Mouse (Mus musculus) liver, embryonic 11.5 days (tissue): ENCODE measurements around the gene Angptl8. TPM values are rescaled to one million over a fixed set of nuclear protein-coding genes. Genes with fewer than 3 reads are reported as not detected.
"Not testable (repeated sequence)": the region's sequence is repeated elsewhere in the genome, so short reads cannot be mapped to it uniquely, and the experiment has no call there.

Source experiments
- ATAC-seq: fragments of 200-750 bp; cut with Nextera tagmentation; replicated peaks from 2 replicates; pipeline ENCODE4 v1.8.0; 2017; ENCODE audit warnings: moderate number of reproducible peaks, mild to moderate bottlenecking, moderate TSS enrichment, moderate library complexity; ENCODE audit not compliant: low FRiP score
- DNase-seq: peaks from one replicate; pipeline ENCODE4 v3.0.0-alpha.2; 2017; ENCODE audit warnings: low spot score
- H3K27ac ChIP-seq: fragments of 300-500 bp; sonication (generic); 2 replicates; pipeline ENCODE4 v1.5.1; 2014; ENCODE audit warnings: mild to moderate bottlenecking, low read depth, low read length, control low read depth
- H3K27me3 ChIP-seq: fragments of 300-500 bp; sonication (generic); replicated peaks from 2 replicates; pipeline ENCODE4 v1.6.1; 2014; ENCODE audit warnings: low read length, mixed read lengths; ENCODE audit not compliant: control insufficient read depth, insufficient read depth
- H3K36me3 ChIP-seq: fragments of 300-500 bp; sonication (generic); 2 replicates; pipeline ENCODE4 v1.6.1; 2014; ENCODE audit warnings: mild to moderate bottlenecking, low read length, moderate library complexity, mixed read lengths; ENCODE audit not compliant: control insufficient read depth, insufficient read depth
- H3K4me1 ChIP-seq: fragments of 300-500 bp; sonication (generic); replicated peaks from 2 replicates; pipeline ENCODE4 v1.6.1; 2014; ENCODE audit warnings: low read length, mixed read lengths; ENCODE audit not compliant: control insufficient read depth, insufficient read depth
- H3K4me2 ChIP-seq: fragments of 300-500 bp; sonication (generic); 2 replicates; pipeline ENCODE4 v1.6.1; 2014; ENCODE audit warnings: mild to moderate bottlenecking, control low read depth, moderate library complexity
- H3K4me3 ChIP-seq: fragments of 300-500 bp; sonication (generic); 2 replicates; pipeline ENCODE4 v1.5.1; 2014; ENCODE audit warnings: low read depth, low read length, control low read depth
- H3K9ac ChIP-seq: fragments of 300-500 bp; sonication (generic); 2 replicates; pipeline ENCODE4 v1.6.1; 2014; ENCODE audit warnings: low read depth, low read length, control low read depth
- H3K9me3 ChIP-seq: fragments of 300-500 bp; sonication (generic); 2 replicates; pipeline ENCODE4 v1.6.1; 2016; ENCODE audit warnings: low read length, inconsistent platforms, mixed read lengths; ENCODE audit not compliant: control insufficient read depth
- WGBS: fragments of 180-500 bp; shearing (Covaris S2); extraction: QIAGEN DNeasy Blood & Tissue Kit; methylation state at CpG from one replicate; pipeline ENCODE4 v1.1.7; 2014; 5-methylcytosine and 5-hydroxymethylcytosine counted together
- polyA plus RNA-seq: library from polyadenylated mRNA; unstranded; fragments of >200 nt; fragmentation: Nextera tagmentation; extraction: Ambion mirVana; gene quantifications from 2 replicates; pipeline ENCODE4 v1.2.1, GENCODE M21; 2014

Angptl8 gene
- polyA plus RNA-seq: 16.1 and 17.4 TPM in 2 replicates

GRCm38 (mm10) chr9:21835258-21835912 is at the start of gene Angptl8:
TSS of gene Angptl8 (plus strand) at chr9:21835510.
- peak within 1 kb of the TSS; percentile 52 for H3K4me2 ChIP-seq
- H3K4me1 ChIP-seq: peaks cover 2% of the 10 kb centered on the region; the same call in 1 of the 2 replicates
- ATAC-seq: peak; percentile 64
- no peaks in the 10 kb centered on the region for H3K9me3 ChIP-seq
- no peaks in the 10 kb centered on the region for H3K27me3 ChIP-seq
- H3K4me3 ChIP-seq: peak within 1 kb of the TSS; percentile 43
- H3K27ac ChIP-seq: peak within 1 kb of the TSS; percentile 58
- 77% methylated on average over 15 of the region's 15 CpGs for WGBS
- DNase-seq: no peak
- H3K9ac ChIP-seq: peak within 1 kb of the TSS; percentile 54
- peaks cover 20% of the 10 kb centered on the region for H3K36me3 ChIP-seq

DNA sequence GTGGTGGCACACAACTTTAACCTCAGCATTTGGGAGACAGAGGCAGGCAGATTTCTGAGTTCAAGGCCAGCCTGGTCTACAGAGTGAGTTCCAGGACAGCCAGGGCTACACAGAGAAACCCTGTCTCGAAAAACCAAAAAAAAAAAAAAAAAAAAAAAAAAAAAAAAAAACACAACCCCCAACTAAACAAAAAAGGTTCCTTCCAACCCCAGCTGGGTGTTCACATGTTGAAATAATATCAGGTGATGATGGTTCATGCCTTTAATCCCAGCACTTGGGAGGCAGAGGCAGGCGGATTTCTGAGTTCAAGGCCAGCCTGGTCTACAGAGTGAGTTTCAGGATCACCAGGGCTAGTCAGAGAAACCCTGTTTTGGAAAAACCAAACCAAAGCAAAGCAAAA is 49.0 kb upstream of the Angptl8 start:
- not testable (repeated sequence) for DNase-seq, H3K36me3 ChIP-seq, H3K9me3 ChIP-seq, ATAC-seq, H3K27me3 ChIP-seq, H3K4me1 ChIP-seq, H3K27ac ChIP-seq, H3K4me3 ChIP-seq, H3K9ac ChIP-seq, H3K4me2 ChIP-seq
- 55% methylated on average over 1 of the region's 2 CpGs for WGBS

DNA sequence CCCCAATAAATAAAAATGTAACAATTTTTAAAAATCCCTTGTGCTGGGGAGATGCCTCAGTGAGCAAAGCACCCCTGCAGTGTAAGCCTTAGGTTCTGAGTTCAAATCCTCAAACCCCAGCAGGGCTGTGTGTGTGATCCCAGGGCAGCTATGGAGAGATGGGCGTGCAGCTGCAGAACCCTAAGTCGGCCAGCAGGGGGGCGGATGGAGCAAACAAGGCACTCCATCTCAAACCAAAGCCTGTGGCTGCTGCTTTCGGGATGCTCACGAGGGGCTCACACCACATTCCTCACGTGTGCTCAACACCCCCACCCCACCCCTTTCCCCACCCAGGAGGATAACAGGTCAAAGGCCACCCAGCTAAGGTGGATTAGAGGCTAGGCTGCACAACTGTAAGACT is 48.4 kb upstream of the Angptl8 start:
- ATAC-seq (no peak; the same call in 1 of the 2 replicates), DNase-seq (peak; percentile 54)
- Histone ChIP-seq H3K27me3 (no peaks in the 10 kb centered on the region), H3K27ac (no peak overlapping the region), H3K4me2 (no peak overlapping the region), H3K9me3 (no peaks in the 10 kb centered on the region), H3K9ac (no peak overlapping the region), H3K4me1 (0 out of 2 replicates have a peak, but pooled peaks cover under 1% of the 10 kb centered on the region), H3K36me3 (peaks cover 11% of the 10 kb centered on the region; the same call in 1 of the 2 replicates), H3K4me3 (no peak overlapping the region)
- 9% methylated on average over 6 of the region's 6 CpGs for WGBS

DNA sequence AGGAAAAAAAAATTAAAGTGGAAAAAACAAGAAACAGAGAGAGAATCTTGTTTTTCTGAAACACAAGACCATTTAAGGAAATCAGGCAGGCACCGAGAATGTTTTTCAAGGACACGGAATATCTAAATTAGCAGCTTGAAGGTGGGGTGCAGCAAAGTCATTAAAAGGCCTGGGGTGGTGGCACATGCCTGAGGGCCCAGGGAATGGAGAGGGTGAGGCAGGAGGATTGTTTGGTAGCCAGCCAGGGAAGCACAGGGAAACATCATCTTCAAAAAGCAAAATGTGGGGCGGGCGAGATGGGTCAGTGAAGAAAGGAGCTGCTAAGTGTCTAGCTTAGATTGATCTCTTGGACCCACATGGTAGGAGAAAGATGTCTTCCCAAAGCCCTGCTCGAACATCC is 47.7 kb upstream of the Angptl8 start:
- ATAC-seq (no peak), DNase-seq (no peak)
- Histone ChIP-seq H3K4me3 (no peak overlapping the region), H3K27ac (no peak overlapping the region), H3K27me3 (no peaks in the 10 kb centered on the region), H3K9me3 (no peaks in the 10 kb centered on the region), H3K9ac (no peak overlapping the region), H3K4me2 (no peak overlapping the region), H3K4me1 (0 out of 2 replicates have a peak, but pooled peaks cover 3% of the 10 kb centered on the region), H3K36me3 (peaks cover 11% of the 10 kb centered on the region; the same call in 1 of the 2 replicates)
- WGBS: 83% methylated on average over 5 of the region's 5 CpGs

- no peak overlapping the region for H3K9ac ChIP-seq
- no peak for DNase-seq
- H3K4me3 ChIP-seq: no peak overlapping the region
- H3K36me3 ChIP-seq: peaks cover 16% of the 10 kb centered on the region; the same call in 1 of the 2 replicates
- no peaks in the 10 kb centered on the region for H3K27me3 ChIP-seq
- H3K4me2 ChIP-seq: no peak overlapping the region
- no peak for ATAC-seq
- 83% methylated on average over 9 of the region's 9 CpGs for WGBS
- H3K9me3 ChIP-seq: no peaks in the 10 kb centered on the region
- no peak overlapping the region for H3K27ac ChIP-seq
- 0 out of 2 replicates have a peak, but pooled peaks cover 6% of the 10 kb centered on the region for H3K4me1 ChIP-seq
Measured at GRCm38 (mm10) chr9:21788234-21788633, 47.1 kb upstream of the Angptl8 start.

GRCm38 (mm10) chr9:21791861-21792260 is 43.4 kb upstream of the Angptl8 start:
- DNase-seq (no peak), ATAC-seq (no peak)
- no peaks in the 10 kb centered on the region for H3K9me3 ChIP-seq
- no peak overlapping the region for H3K27ac ChIP-seq
- no peaks in the 10 kb centered on the region for H3K27me3 ChIP-seq
- no peak overlapping the region for H3K4me3 ChIP-seq
- H3K9ac ChIP-seq: no peak overlapping the region
- 90% methylated on average over 8 of the region's 8 CpGs for WGBS
- no peak overlapping the region for H3K4me2 ChIP-seq
- H3K4me1 ChIP-seq: peaks cover 14% of the 10 kb centered on the region
- peaks cover 29% of the 10 kb centered on the region for H3K36me3 ChIP-seq

GRCm38 (mm10) chr9:21792644-21793043 is 42.7 kb upstream of the Angptl8 start:
- Histone ChIP-seq H3K27me3 (no peaks in the 10 kb centered on the region), H3K9me3 (no peaks in the 10 kb centered on the region), H3K36me3 (peaks cover 29% of the 10 kb centered on the region), H3K4me2 (no peak overlapping the region), H3K4me1 (peaks cover 21% of the 10 kb centered on the region), H3K9ac (no peak overlapping the region), H3K27ac (no peak overlapping the region), H3K4me3 (no peak overlapping the region)
- DNase-seq (no peak), ATAC-seq (no peak)
- 53% methylated on average over 8 of the region's 8 CpGs for WGBS

DNA sequence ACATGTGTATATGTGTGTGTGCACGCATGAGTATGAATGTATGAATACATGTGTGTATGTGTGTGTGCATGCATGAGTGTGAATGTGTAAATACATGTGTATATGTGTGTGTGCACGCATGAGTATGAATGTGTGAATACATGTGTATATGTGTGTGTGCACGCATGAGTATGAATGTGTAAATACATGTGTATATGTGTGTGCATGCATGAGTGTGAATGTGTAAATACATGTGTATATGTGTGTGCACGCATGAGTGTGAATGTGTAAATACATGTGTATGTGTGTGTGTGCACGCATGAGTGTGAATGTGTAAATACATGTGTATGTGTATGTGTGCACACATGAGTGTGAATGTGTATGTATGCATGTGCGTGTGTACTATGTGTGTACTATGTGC is 41.8 kb upstream of the Angptl8 start:
- 93% methylated on average over 6 of the region's 6 CpGs for WGBS
- not testable (repeated sequence) for H3K27me3 ChIP-seq, H3K9me3 ChIP-seq, DNase-seq, H3K4me2 ChIP-seq, H3K4me3 ChIP-seq, ATAC-seq, H3K9ac ChIP-seq, H3K27ac ChIP-seq
- Histone ChIP-seq H3K4me1 (peaks cover 21% of the 10 kb centered on the region), H3K36me3 (peaks cover 29% of the 10 kb centered on the region)

GRCm38 (mm10) chr9:21794344-21794834 is 40.9 kb upstream of the Angptl8 start:
- Histone ChIP-seq H3K4me3 (no peak overlapping the region), H3K27ac (no peak overlapping the region), H3K9ac (no peak overlapping the region), H3K4me1 (peaks cover 26% of the 10 kb centered on the region), H3K4me2 (no peak overlapping the region), H3K27me3 (no peaks in the 10 kb centered on the region), H3K9me3 (no peaks in the 10 kb centered on the region), H3K36me3 (peaks cover 26% of the 10 kb centered on the region)
- DNase-seq (no peak), ATAC-seq (no peak)
- 95% methylated on average over 18 of the region's 18 CpGs for WGBS
